Mouse (Mus musculus): ENCODE data around the gene Thap7. TPM values are rescaled to one million over a fixed set of nuclear protein-coding genes. Genes with fewer than 3 reads are reported as not detected.

The Thap7 gene
- polyA plus RNA-seq, 1 experiment from 2014 or later, result 50.9 TPM

DNA sequence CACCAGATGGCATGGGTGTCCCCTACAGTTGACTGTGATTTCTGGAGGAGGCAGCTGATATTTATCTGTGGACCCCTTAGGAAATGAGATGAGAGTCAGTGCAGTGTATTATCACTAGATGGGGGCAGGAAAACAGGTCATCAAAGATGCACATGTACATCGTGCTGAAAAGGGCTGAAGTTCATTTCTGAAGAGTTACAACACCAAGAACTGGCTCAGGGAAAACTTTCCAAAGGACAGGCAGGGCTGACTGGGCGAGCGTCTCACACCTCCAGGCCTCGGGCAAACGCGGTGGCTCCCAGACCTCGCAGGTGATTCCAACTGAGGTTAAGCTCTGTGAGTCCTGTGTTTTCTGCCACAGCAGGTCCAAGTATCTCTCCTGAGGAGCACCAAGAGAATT is 21.9 kb upstream of the Thap7 start:
- WGBS, result 75% methylated on average over 7 of the region's 7 CpGs
- Histone ChIP-seq H3K27ac (replicated peaks; ENCODE audit: low read depth, low read length) (no peak overlapping the region), H3K27me3 (replicated peaks; ENCODE audit: control insufficient read depth, insufficient read depth, low read length) (no peaks in the 10 kb centered on the region), H3K4me1 (ENCODE audit: control insufficient read depth, insufficient read depth, low read length) (0 out of 2 replicates have a peak, but pooled peaks cover 7% of the 10 kb centered on the region), H3K4me2 (ENCODE audit: low read depth, low read length) (no peak overlapping the region), H3K9me3 (ENCODE audit: control insufficient read depth, low read length) (no peaks in the 10 kb centered on the region), H3K36me3 (ENCODE audit: control insufficient read depth, insufficient read depth, low read length) (no peaks in the 10 kb centered on the region), H3K9ac (ENCODE audit: low read depth, low read length) (no peak overlapping the region), H3K4me3 (ENCODE audit: low read depth, low read length) (no peak overlapping the region)
- ATAC-seq (ENCODE audit: low read depth) (no peak), DNase-seq (ENCODE audit: low spot score) (no peak)

DNA sequence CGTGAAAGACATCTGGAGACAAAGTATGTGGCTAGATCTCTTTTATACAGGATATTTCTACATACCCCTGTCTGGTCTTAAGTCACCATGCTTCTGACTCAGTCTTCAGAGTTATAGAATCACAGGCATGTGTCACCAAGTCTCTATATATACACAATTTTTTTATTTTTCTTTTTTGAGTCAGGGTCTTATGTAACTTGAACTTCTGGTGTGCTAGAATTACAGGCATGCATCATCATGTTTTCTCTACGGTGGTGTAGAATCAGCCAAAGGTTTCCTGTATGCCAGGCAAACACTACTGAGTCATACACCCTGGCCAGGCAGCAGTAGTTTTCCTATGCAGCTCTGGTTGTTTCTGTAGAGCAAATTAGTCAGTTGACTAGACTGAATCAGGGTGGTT is 11.7 kb upstream of the Thap7 start:
- DNase-seq (ENCODE audit: low spot score) (no peak), ATAC-seq (ENCODE audit: low read depth) (no peak)
- Histone ChIP-seq H3K4me2 (ENCODE audit: low read depth, low read length) (no peak overlapping the region), H3K4me3 (ENCODE audit: low read depth, low read length) (no peak overlapping the region), H3K27ac (replicated peaks; ENCODE audit: low read depth, low read length) (no peak overlapping the region), H3K9me3 (ENCODE audit: control insufficient read depth, low read length) (no peaks in the 10 kb centered on the region), H3K27me3 (replicated peaks; ENCODE audit: control insufficient read depth, insufficient read depth, low read length) (0 out of 2 replicates have a peak, but pooled peaks cover 3% of the 10 kb centered on the region), H3K9ac (ENCODE audit: low read depth, low read length) (no peak overlapping the region), H3K36me3 (ENCODE audit: control insufficient read depth, insufficient read depth, low read length) (no peaks in the 10 kb centered on the region), H3K4me1 (ENCODE audit: control insufficient read depth, insufficient read depth, low read length) (no peaks in the 10 kb centered on the region)
- 62% methylated on average over 2 of the region's 2 CpGs for WGBS

DNA sequence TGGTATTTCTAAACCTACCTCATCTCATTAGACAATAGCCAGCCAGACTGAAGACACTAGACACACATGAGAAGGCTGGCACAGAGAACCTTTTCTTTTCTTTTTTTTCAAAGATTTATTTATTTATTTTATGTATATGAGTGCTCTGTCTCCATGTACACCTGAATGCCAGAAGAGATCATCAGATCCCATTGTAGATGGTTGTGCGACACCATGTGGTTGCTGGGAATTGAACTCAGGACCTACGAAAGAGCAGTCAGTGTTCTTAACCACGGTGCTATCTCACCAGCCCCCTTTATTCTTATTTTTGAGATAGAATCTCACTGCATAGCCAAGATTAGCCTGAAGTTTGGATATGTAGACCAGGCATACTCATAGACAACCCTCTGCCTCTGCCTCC is 5.6 kb upstream of the Thap7 start:
- no peaks in the 10 kb centered on the region for H3K36me3 ChIP-seq (ENCODE audit: control insufficient read depth, insufficient read depth, low read length)
- H3K27me3 ChIP-seq (replicated peaks; ENCODE audit: control insufficient read depth, insufficient read depth, low read length), result 0 out of 2 replicates have a peak, but pooled peaks cover 3% of the 10 kb centered on the region
- H3K9me3 ChIP-seq (ENCODE audit: control insufficient read depth, low read length), result no peaks in the 10 kb centered on the region
- H3K4me3 ChIP-seq (ENCODE audit: low read depth, low read length), result no peak overlapping the region
- H3K9ac ChIP-seq (ENCODE audit: low read depth, low read length), result no peak overlapping the region
- peaks cover 3% of the 10 kb centered on the region; the same call in 1 of the 2 replicates for H3K4me1 ChIP-seq (ENCODE audit: control insufficient read depth, insufficient read depth, low read length)
- no peak for ATAC-seq (ENCODE audit: low read depth)
- 85% methylated on average over 3 of the region's 3 CpGs for WGBS
- no peak overlapping the region for H3K4me2 ChIP-seq (ENCODE audit: low read depth, low read length)
- no peak overlapping the region for H3K27ac ChIP-seq (replicated peaks; ENCODE audit: low read depth, low read length)
- no peak for DNase-seq (ENCODE audit: low spot score)

DNA sequence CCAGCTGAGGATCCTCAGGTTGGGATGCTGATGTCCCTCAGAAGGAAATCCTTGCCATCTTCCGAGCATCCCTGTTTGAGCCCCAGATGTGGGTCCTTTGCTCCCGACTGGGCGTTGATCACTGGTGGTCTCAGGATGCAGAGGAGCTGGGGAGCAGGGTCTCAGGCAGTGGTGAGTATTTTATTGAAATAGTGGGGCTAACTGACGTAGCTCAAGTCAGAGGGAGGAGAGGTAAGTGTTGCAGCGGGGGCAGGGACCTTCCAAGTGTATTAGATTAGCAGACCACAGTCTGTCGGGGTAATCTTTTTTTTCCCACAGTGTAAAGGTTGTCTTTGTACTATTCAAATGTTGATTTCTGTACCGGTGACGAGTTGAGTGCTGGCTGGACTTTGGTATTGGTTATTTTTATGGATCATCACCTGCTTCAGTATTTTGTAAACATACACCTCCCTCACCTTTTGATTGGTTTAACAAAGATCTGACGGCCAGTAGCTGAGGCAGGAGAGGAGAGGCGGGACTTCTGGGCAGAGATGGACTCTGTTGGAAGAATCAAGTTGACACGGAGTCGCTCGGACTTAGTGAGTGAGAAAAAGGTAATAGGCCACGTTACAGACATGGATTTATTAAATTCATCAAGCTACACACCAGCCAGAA is 1.9 kb upstream of the Thap7 start:
- ATAC-seq (ENCODE audit: low read depth), result no peak
- no peaks in the 10 kb centered on the region for H3K9me3 ChIP-seq (ENCODE audit: control insufficient read depth, low read length)

DNA sequence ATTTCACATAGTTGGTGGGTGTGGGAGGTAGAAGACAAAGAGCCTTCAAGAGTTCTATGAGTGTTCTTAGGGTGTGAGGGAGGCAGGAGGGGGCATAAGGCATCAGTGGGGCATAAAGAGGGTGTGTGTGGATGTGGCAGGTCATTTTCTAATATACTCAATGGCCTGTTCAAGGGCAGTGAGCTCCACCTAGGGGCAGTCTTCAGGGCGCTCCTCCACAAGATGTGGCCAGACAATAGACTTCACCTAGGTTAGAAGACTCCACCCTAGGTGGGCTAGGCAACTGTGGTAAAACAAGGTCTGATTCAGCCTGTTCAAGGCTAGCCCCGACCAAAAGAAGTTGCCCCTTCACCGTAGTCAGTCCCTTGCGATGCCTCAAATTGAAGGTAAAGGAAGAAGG is 1.3 kb upstream of the Thap7 start:
- Histone ChIP-seq H3K4me1 (ENCODE audit: control insufficient read depth, insufficient read depth, low read length) (peaks cover 11% of the 10 kb centered on the region; the same call in 1 of the 2 replicates), H3K4me2 (ENCODE audit: low read depth, low read length) (no peak overlapping the region), H3K27me3 (replicated peaks; ENCODE audit: control insufficient read depth, insufficient read depth, low read length) (no peaks in the 10 kb centered on the region), H3K36me3 (ENCODE audit: control insufficient read depth, insufficient read depth, low read length) (peaks cover 23% of the 10 kb centered on the region), H3K4me3 (ENCODE audit: low read depth, low read length) (no peak overlapping the region), H3K27ac (replicated peaks; ENCODE audit: low read depth, low read length) (no peak overlapping the region), H3K9me3 (ENCODE audit: control insufficient read depth, low read length) (no peaks in the 10 kb centered on the region), H3K9ac (ENCODE audit: low read depth, low read length) (no peak overlapping the region)
- ATAC-seq (ENCODE audit: low read depth) (no peak), DNase-seq (ENCODE audit: low spot score) (peak; percentile 14)
- WGBS, result 70% methylated on average over 4 of the region's 4 CpGs

More for the DNA sequence above, 1.9 kb upstream of the Thap7 start:
- Histone ChIP-seq H3K36me3 (ENCODE audit: control insufficient read depth, insufficient read depth, low read length) (peaks cover 17% of the 10 kb centered on the region), H3K27ac (replicated peaks; ENCODE audit: low read depth, low read length) (no peak overlapping the region), H3K4me2 (ENCODE audit: low read depth, low read length) (no peak overlapping the region), H3K9ac (ENCODE audit: low read depth, low read length) (no peak overlapping the region), H3K4me3 (ENCODE audit: low read depth, low read length) (no peak overlapping the region), H3K27me3 (replicated peaks; ENCODE audit: control insufficient read depth, insufficient read depth, low read length) (no peaks in the 10 kb centered on the region), H3K4me1 (ENCODE audit: control insufficient read depth, insufficient read depth, low read length) (peaks cover 11% of the 10 kb centered on the region; the same call in 1 of the 2 replicates)
- DNase-seq (ENCODE audit: low spot score), result no peak
- WGBS, result 72% methylated on average over 14 of the region's 14 CpGs

DNA sequence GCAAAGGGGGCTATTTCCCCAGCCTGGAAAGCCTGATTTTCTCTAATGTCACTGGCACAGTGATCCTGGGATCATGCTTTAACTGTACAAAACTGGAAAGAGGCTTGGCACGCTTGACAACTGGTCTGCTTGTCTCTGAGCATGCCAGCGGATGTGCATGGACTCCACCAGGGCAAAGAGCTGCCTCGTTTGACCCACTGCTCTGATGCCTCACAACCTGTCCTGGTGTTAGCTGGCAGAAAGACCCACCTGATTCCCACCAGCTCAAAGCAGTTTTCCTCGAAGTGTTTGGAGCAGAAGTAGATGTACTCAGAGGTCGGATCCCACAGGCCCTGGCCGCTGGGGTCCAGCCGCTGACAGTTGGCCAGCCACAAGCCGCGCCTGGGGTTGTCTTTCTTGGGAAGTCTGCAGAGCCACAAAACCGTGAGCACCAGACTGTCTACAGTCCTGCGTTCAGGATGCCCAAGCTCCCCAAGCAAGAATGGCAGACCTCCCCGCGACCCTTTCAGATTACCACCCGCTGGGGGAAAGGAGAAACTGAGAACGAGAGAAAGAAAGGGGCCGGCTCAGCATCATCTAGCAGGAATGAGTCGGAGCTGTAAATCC is 852 bp downstream of the Thap7 start:
- H3K36me3 ChIP-seq (ENCODE audit: control insufficient read depth, insufficient read depth, low read length), result peaks cover 45% of the 10 kb centered on the region
- H3K27me3 ChIP-seq (replicated peaks; ENCODE audit: control insufficient read depth, insufficient read depth, low read length), result no peaks in the 10 kb centered on the region
- ATAC-seq (ENCODE audit: low read depth) (no peak), DNase-seq (ENCODE audit: low spot score) (no peak)
- no peaks in the 10 kb centered on the region for H3K9me3 ChIP-seq (ENCODE audit: control insufficient read depth, low read length)
- WGBS, result 14% methylated on average over 17 of the region's 17 CpGs
- peak overlapping the region; percentile 97 for H3K27ac ChIP-seq (replicated peaks; ENCODE audit: low read depth, low read length)
- peaks cover 11% of the 10 kb centered on the region; the same call in 1 of the 2 replicates for H3K4me1 ChIP-seq (ENCODE audit: control insufficient read depth, insufficient read depth, low read length)
- peak overlapping the region; percentile 70 for H3K4me2 ChIP-seq (ENCODE audit: low read depth, low read length)
- peak overlapping the region; percentile 82 for H3K9ac ChIP-seq (ENCODE audit: low read depth, low read length)
- peak overlapping the region; percentile 65 for H3K4me3 ChIP-seq (ENCODE audit: low read depth, low read length)

DNA sequence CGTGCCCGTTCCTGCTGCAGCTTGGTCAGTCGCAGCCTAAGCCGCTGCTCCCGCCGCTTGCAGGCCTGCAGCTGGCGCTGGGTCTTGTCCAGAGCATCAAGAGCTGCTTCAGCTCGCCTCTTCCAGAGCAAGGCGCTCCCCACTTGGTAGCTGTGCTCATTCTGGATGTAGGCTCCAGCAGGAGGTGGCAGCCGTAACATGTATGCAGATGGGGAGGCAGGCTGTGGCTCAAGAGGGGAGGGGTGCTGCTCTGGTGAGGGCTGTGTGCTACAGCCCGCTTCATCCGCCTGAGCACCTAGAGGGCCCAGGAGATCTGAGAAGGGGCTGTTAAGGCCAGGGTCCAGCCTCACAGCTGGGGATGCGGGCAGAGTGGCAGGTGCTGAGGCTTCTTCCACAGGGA is 2.7 kb downstream of the Thap7 start:
- Histone ChIP-seq H3K9ac (ENCODE audit: low read depth, low read length) (no peak overlapping the region), H3K4me2 (ENCODE audit: low read depth, low read length) (no peak overlapping the region), H3K4me1 (ENCODE audit: control insufficient read depth, insufficient read depth, low read length) (peaks cover 11% of the 10 kb centered on the region; the same call in 1 of the 2 replicates), H3K27ac (replicated peaks; ENCODE audit: low read depth, low read length) (no peak overlapping the region), H3K9me3 (ENCODE audit: control insufficient read depth, low read length) (no peaks in the 10 kb centered on the region), H3K4me3 (ENCODE audit: low read depth, low read length) (no peak overlapping the region), H3K36me3 (ENCODE audit: control insufficient read depth, insufficient read depth, low read length) (peaks cover 62% of the 10 kb centered on the region), H3K27me3 (replicated peaks; ENCODE audit: control insufficient read depth, insufficient read depth, low read length) (no peaks in the 10 kb centered on the region)
- ATAC-seq (ENCODE audit: low read depth) (no peak), DNase-seq (ENCODE audit: low spot score) (no peak)
- 88% methylated on average over 13 of the region's 13 CpGs for WGBS

DNA sequence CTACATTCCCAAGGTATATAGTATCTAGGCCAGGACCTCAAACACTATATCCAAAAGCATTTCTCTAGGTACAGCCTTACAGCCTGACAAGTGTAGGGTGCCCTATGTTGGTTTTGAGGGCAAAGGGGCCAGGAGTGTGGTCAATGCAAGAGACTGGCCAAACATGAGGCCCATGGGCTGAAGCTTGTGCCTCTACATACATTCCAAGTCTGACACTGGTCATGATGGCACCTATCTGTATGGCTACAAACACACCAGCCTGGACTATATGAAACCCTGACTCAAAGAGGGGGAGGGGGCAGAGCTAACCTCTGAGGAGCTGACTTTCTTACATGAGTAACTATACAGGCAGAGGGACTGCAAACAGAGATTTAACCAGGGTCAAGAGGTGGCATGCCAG is 3.3 kb downstream of the Thap7 start:
- no peak overlapping the region for H3K9ac ChIP-seq (ENCODE audit: low read depth, low read length)

DNA sequence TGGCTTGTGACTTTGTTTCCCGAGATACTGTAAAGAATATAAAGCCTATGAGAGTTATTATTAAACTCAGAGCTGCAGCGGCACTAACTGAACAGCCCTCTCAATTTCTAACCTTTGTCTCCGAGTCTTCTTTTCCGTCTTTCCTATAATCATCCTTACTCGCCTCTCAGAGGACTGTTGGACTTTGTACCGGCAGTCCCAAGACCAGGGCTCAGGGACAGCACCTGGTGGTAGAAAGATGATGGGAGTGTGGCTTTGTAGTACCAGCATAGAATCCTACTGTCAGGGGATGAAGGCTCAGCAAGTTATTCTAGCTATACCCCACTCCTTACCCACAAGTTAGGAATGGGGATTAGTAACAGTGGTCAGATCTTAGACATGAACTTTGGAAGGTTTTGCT is 4.7 kb downstream of the Thap7 start:
- ATAC-seq (ENCODE audit: low read depth) (no peak), DNase-seq (ENCODE audit: low spot score) (no peak)
- no peak overlapping the region for H3K4me2 ChIP-seq (ENCODE audit: low read depth, low read length)
- peaks cover 6% of the 10 kb centered on the region; the same call in 1 of the 2 replicates for H3K4me1 ChIP-seq (ENCODE audit: control insufficient read depth, insufficient read depth, low read length)
- no peak overlapping the region for H3K27ac ChIP-seq (replicated peaks; ENCODE audit: low read depth, low read length)
- H3K9me3 ChIP-seq (ENCODE audit: control insufficient read depth, low read length), result no peaks in the 10 kb centered on the region
- H3K36me3 ChIP-seq (ENCODE audit: control insufficient read depth, insufficient read depth, low read length), result peaks cover 82% of the 10 kb centered on the region
- H3K4me3 ChIP-seq (ENCODE audit: low read depth, low read length), result no peak overlapping the region
- no peaks in the 10 kb centered on the region for H3K27me3 ChIP-seq (replicated peaks; ENCODE audit: control insufficient read depth, insufficient read depth, low read length)
- WGBS, result 90% methylated on average over 6 of the region's 6 CpGs
- no peak overlapping the region for H3K9ac ChIP-seq (ENCODE audit: low read depth, low read length)

More for the DNA sequence above, 3.3 kb downstream of the Thap7 start:
- H3K4me2 ChIP-seq (ENCODE audit: low read depth, low read length), result no peak overlapping the region
- DNase-seq (ENCODE audit: low spot score) (no peak), ATAC-seq (ENCODE audit: low read depth) (no peak)
- H3K9me3 ChIP-seq (ENCODE audit: control insufficient read depth, low read length), result no peaks in the 10 kb centered on the region
- no peak overlapping the region for H3K27ac ChIP-seq (replicated peaks; ENCODE audit: low read depth, low read length)
- H3K27me3 ChIP-seq (replicated peaks; ENCODE audit: control insufficient read depth, insufficient read depth, low read length), result no peaks in the 10 kb centered on the region
- H3K36me3 ChIP-seq (ENCODE audit: control insufficient read depth, insufficient read depth, low read length), result peaks cover 68% of the 10 kb centered on the region
- H3K4me1 ChIP-seq (ENCODE audit: control insufficient read depth, insufficient read depth, low read length), result peaks cover 11% of the 10 kb centered on the region; the same call in 1 of the 2 replicates
- H3K4me3 ChIP-seq (ENCODE audit: low read depth, low read length), result no peak overlapping the region
